Comparison of ENCODE assay signal across 13 mouse cellular contexts in the genomic region with DNA sequence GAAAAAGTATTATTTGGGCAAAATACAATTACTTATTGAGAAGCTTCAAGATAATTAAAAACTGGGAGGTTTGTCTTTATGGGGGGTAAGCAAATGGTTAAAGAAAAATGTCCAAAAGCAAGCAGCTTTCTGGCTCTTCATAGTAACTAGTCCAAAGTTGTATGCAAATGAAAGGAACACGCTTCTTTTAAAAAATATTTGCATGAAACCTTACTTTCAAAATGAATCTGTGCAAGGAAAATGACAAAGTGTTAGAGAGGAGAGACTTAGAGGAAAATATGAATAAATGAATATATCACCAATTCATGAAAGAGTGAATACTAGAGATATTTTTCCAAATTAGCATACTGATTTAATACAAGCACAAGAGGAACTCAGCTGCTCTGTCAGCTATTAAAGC.
DNase-seq lines count a peak whose midpoint lies in the region; ATAC-seq and TF ChIP-seq lines count a peak whose summit lies in the region.
"Had no signal": no experiment of that assay in that cellular context is flagged by ENCODE, and none has a peak within 500 bp of the region (broad histone marks: within the 10 kb centered on the region; RNA-seq: fewer than 3 reads in every experiment).

No protein-coding gene starts in this region.

- H3K36me3 ChIP-seq in embryonic facial prominence, embryonic 11.5 days (replicated peaks; ENCODE audit: control insufficient read depth, insufficient read depth, low read depth, low read length), result no peaks in the 10 kb centered on the region
- H3K36me3 ChIP-seq in embryonic facial prominence, embryonic 10.5 days (replicated peaks), result no peaks in the 10 kb centered on the region
- no peaks in the 10 kb centered on the region for H3K36me3 ChIP-seq in neural tube, embryonic 11.5 days (ENCODE audit: control insufficient read depth, insufficient read depth, low read length)
- H3K36me3 ChIP-seq in midbrain, embryonic 12.5 days, result no peaks in the 10 kb centered on the region
- no peaks in the 10 kb centered on the region for H3K36me3 ChIP-seq in stomach, postnatal 0 days (ENCODE audit: control insufficient read depth, insufficient read depth, low read length)
- H3K36me3 ChIP-seq in heart, embryonic 12.5 days, result no peaks in the 10 kb centered on the region

- no peak for DNase-seq in embryonic facial prominence, embryonic 11.5 days (ENCODE audit: low spot score)
- no peak for DNase-seq in embryonic facial prominence, embryonic 10.5 days (ENCODE audit: low spot score)
- no peak for DNase-seq in neural tube, embryonic 11.5 days (ENCODE audit: low spot score)
- DNase-seq in neural tube, embryonic 10.5 days (ENCODE audit: extremely low spot score, low spot score), result no peak
- no peak for DNase-seq in cerebellum, adult 2 months
- no peak for DNase-seq in stomach, postnatal 0 days (ENCODE audit: low spot score)
- DNase-seq: adrenal gland, adult 2 months; cerebellum, adult 8-10 months; gastrocnemius, adult 2 months; heart, adult 2 months; lung, adult 18-20 months had no signal

- no peak for TF ChIP-seq CTCF in cerebellum, adult 2 months (IDR thresholded peaks at IDR 0.05; ENCODE audit: borderline replicate concordance, insufficient read depth, low read depth, low read length)
- TF ChIP-seq CTCF in stomach, postnatal 0 days (IDR thresholded peaks at IDR 0.05; ENCODE audit: low read depth), result no peak

- H3K4me3 ChIP-seq in embryonic facial prominence, embryonic 11.5 days (ENCODE audit: low read depth, low read length), result no peak overlapping the region
- no peak overlapping the region for H3K4me3 ChIP-seq in embryonic facial prominence, embryonic 10.5 days
- no peak overlapping the region for H3K4me3 ChIP-seq in neural tube, embryonic 11.5 days (ENCODE audit: low read depth, low read length)
- no peak overlapping the region for H3K4me3 ChIP-seq in midbrain, embryonic 12.5 days
- no peak overlapping the region for H3K4me3 ChIP-seq in cerebellum, adult 2 months (replicated peaks; ENCODE audit: insufficient read depth, low read depth, low read length)
- H3K4me3 ChIP-seq in stomach, postnatal 0 days (ENCODE audit: low read depth, low read length), result no peak overlapping the region
- H3K4me3 ChIP-seq in heart, embryonic 12.5 days, result no peak overlapping the region
- H3K4me3 ChIP-seq: gastrocnemius, adult 2 months; heart, adult 2 months had no signal

- H3K9me3 ChIP-seq in embryonic facial prominence, embryonic 11.5 days (replicated peaks; ENCODE audit: control insufficient read depth, low read length), result no peaks in the 10 kb centered on the region
- no peaks in the 10 kb centered on the region for H3K9me3 ChIP-seq in embryonic facial prominence, embryonic 10.5 days
- H3K9me3 ChIP-seq in neural tube, embryonic 11.5 days (ENCODE audit: control insufficient read depth, low read length), result no peaks in the 10 kb centered on the region
- H3K9me3 ChIP-seq in midbrain, embryonic 12.5 days, result no peaks in the 10 kb centered on the region
- no peaks in the 10 kb centered on the region for H3K9me3 ChIP-seq in stomach, postnatal 0 days (ENCODE audit: control insufficient read depth, low read length)
- no peaks in the 10 kb centered on the region for H3K9me3 ChIP-seq in heart, embryonic 12.5 days (replicated peaks)

- 0 out of 2 replicates have a peak overlapping the region, but pooled peaks have one; percentile 28 for H3K27ac ChIP-seq in embryonic facial prominence, embryonic 11.5 days (replicated peaks; ENCODE audit: low read depth, low read length)
- no peak overlapping the region for H3K27ac ChIP-seq in embryonic facial prominence, embryonic 10.5 days (replicated peaks)
- peak overlapping the region; percentile 70; the same call in 1 of the 2 replicates for H3K27ac ChIP-seq in neural tube, embryonic 11.5 days (ENCODE audit: low read depth, low read length)
- H3K27ac ChIP-seq in midbrain, embryonic 12.5 days (replicated peaks), result peak overlapping the region; percentile 81
- no peak overlapping the region for H3K27ac ChIP-seq in cerebellum, adult 2 months (ENCODE audit: insufficient read depth, low read length)
- no peak overlapping the region for H3K27ac ChIP-seq in stomach, postnatal 0 days (replicated peaks)
- no peak overlapping the region for H3K27ac ChIP-seq in heart, embryonic 12.5 days (ENCODE audit: poor library complexity, severe bottlenecking)
- H3K27ac ChIP-seq: gastrocnemius, adult 2 months; heart, adult 2 months had no signal

- H3K4me1 ChIP-seq in embryonic facial prominence, embryonic 11.5 days (ENCODE audit: control insufficient read depth, insufficient read depth, low read length), result no peaks in the 10 kb centered on the region
- peaks cover 9% of the 10 kb centered on the region for H3K4me1 ChIP-seq in embryonic facial prominence, embryonic 10.5 days
- no peaks in the 10 kb centered on the region for H3K4me1 ChIP-seq in neural tube, embryonic 11.5 days (ENCODE audit: control insufficient read depth, insufficient read depth, low read length)
- H3K4me1 ChIP-seq in midbrain, embryonic 12.5 days, result peaks cover 7% of the 10 kb centered on the region; the same call in 1 of the 2 replicates
- H3K4me1 ChIP-seq in cerebellum, adult 2 months (ENCODE audit: control insufficient read depth, insufficient read depth, low read length), result peaks cover 2% of the 10 kb centered on the region; the same call in 1 of the 2 replicates
- H3K4me1 ChIP-seq in stomach, postnatal 0 days (replicated peaks; ENCODE audit: control insufficient read depth, insufficient read depth), result no peaks in the 10 kb centered on the region
- H3K4me1 ChIP-seq in heart, embryonic 12.5 days (replicated peaks), result no peaks in the 10 kb centered on the region

- no peaks in the 10 kb centered on the region for H3K27me3 ChIP-seq in embryonic facial prominence, embryonic 11.5 days (ENCODE audit: control insufficient read depth, insufficient read depth, low read length)
- peaks cover 83% of the 10 kb centered on the region for H3K27me3 ChIP-seq in embryonic facial prominence, embryonic 10.5 days (replicated peaks; ENCODE audit: low read depth, poor library complexity, severe bottlenecking)
- 0 out of 2 replicates have a peak, but pooled peaks cover 2% of the 10 kb centered on the region for H3K27me3 ChIP-seq in neural tube, embryonic 11.5 days (ENCODE audit: control insufficient read depth, insufficient read depth, low read length)
- peaks cover 24% of the 10 kb centered on the region for H3K27me3 ChIP-seq in midbrain, embryonic 12.5 days
- no peaks in the 10 kb centered on the region; the same call in 1 of the 2 replicates for H3K27me3 ChIP-seq in cerebellum, adult 2 months (ENCODE audit: control insufficient read depth, insufficient read depth, low read length)
- no peaks in the 10 kb centered on the region for H3K27me3 ChIP-seq in stomach, postnatal 0 days (ENCODE audit: control insufficient read depth, insufficient read depth, low read length)
- no peaks in the 10 kb centered on the region for H3K27me3 ChIP-seq in heart, embryonic 12.5 days (replicated peaks)

- H3K9ac ChIP-seq in embryonic facial prominence, embryonic 11.5 days (replicated peaks; ENCODE audit: low read length), result no peak overlapping the region
- no peak overlapping the region for H3K9ac ChIP-seq in neural tube, embryonic 11.5 days (ENCODE audit: low read length)
- H3K9ac ChIP-seq in midbrain, embryonic 12.5 days (replicated peaks), result no peak overlapping the region
- no peak overlapping the region for H3K9ac ChIP-seq in stomach, postnatal 0 days (ENCODE audit: low read length)
- no peak overlapping the region for H3K9ac ChIP-seq in heart, embryonic 12.5 days

- H3K4me2 ChIP-seq in embryonic facial prominence, embryonic 11.5 days (ENCODE audit: low read depth, low read length), result no peak overlapping the region
- H3K4me2 ChIP-seq in neural tube, embryonic 11.5 days (ENCODE audit: low read depth), result no peak overlapping the region
- H3K4me2 ChIP-seq in midbrain, embryonic 12.5 days (replicated peaks), result no peak overlapping the region
- H3K4me2 ChIP-seq in stomach, postnatal 0 days (replicated peaks; ENCODE audit: low read depth), result no peak overlapping the region
- no peak overlapping the region for H3K4me2 ChIP-seq in heart, embryonic 12.5 days

- ATAC-seq in embryonic facial prominence, embryonic 11.5 days (replicated peaks; ENCODE audit: insufficient number of reproducible peaks, low FRiP score, low TSS enrichment, low read depth), result no peak
- ATAC-seq in neural tube, embryonic 11.5 days (ENCODE audit: insufficient read depth, low FRiP score, low TSS enrichment), result no peak
- ATAC-seq in midbrain, embryonic 12.5 days (ENCODE audit: low FRiP score, low read depth), result no peak
- ATAC-seq in stomach, postnatal 0 days (ENCODE audit: low FRiP score, low TSS enrichment), result no peak
- no peak for ATAC-seq in heart, embryonic 12.5 days (ENCODE audit: insufficient number of reproducible peaks, low FRiP score)

- no peak for TF ChIP-seq EP300 in stomach, postnatal 0 days (optimal IDR thresholded peaks at IDR 0.05)

- WGBS in embryonic facial prominence, embryonic 11.5 days, result 84% methylated on average over 1 of the region's 1 CpGs
- WGBS in embryonic facial prominence, embryonic 10.5 days, result 73% methylated on average over 1 of the region's 1 CpGs
- 70% methylated on average over 1 of the region's 1 CpGs for WGBS in neural tube, embryonic 11.5 days
- 26% methylated on average over 1 of the region's 1 CpGs for WGBS in midbrain, embryonic 12.5 days
- 84% methylated on average over 1 of the region's 1 CpGs for WGBS in cerebellum, adult 2 months
- WGBS in stomach, postnatal 0 days, result 67% methylated on average over 1 of the region's 1 CpGs
- 72% methylated on average over 1 of the region's 1 CpGs for WGBS in heart, embryonic 12.5 days

- TF ChIP-seq POLR2A in cerebellum, adult 2 months (IDR thresholded peaks at IDR 0.05; ENCODE audit: borderline replicate concordance, insufficient read depth, low read length), result no peak

Comparison
In these comparisons a context has a peak if more than half of its experiments do, and no peak if none do; other contexts are left out.
1. H3K27ac ChIP-seq: peak in embryonic facial prominence, embryonic 11.5 days (single experiment), neural tube, embryonic 11.5 days (single experiment) and midbrain, embryonic 12.5 days (single experiment); none in embryonic facial prominence, embryonic 10.5 days (single experiment), cerebellum, adult 2 months (single experiment), stomach, postnatal 0 days (single experiment) and heart, embryonic 12.5 days (single experiment).